Mouse (Mus musculus): Measurements from ENCODE around the gene Rims3. TPM values are rescaled to one million over a fixed set of nuclear protein-coding genes. Genes with fewer than 3 reads are reported as not detected.

The Rims3 gene
- polyA plus RNA-seq, 1 experiment from 2014 or later = 0.98 TPM

DNA sequence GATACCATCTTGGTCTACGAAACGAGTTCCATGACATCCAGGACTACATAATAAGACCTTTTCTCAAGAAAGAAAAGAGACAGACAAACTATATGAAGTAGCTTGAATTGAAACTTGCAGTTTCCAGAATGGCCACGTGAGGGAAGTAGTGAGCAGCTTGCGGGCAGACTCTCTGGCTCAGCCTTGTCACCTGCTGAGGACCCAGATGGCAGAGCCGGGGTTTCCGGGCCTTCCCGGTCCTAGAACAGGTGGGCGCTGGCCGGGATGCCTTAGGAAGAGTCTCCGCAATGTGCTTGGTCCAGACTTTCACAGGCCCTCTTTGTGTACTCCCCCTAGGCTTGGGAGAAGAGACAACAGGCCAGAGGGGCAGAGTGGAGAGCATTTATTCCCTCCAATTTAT lies 3.7 kb upstream of the Rims3 start:
- 3% methylated on average over 10 of the region's 10 CpGs for WGBS
- no peak overlapping the region for H3K27ac ChIP-seq
- H3K27me3 ChIP-seq = peaks cover 45% of the 10 kb centered on the region
- ATAC-seq (ENCODE audit: insufficient number of reproducible peaks, insufficient read depth, low FRiP score, low TSS enrichment, low read depth) = no peak
- H3K36me3 ChIP-seq = no peaks in the 10 kb centered on the region
- H3K4me3 ChIP-seq (replicated peaks) = no peak overlapping the region
- H3K9me3 ChIP-seq = peaks cover 5% of the 10 kb centered on the region
- no peak overlapping the region for H3K9ac ChIP-seq (replicated peaks)
- no peak overlapping the region for H3K4me2 ChIP-seq
- H3K4me1 ChIP-seq (replicated peaks) = no peaks in the 10 kb centered on the region; the same call in none of the 2 replicates

DNA sequence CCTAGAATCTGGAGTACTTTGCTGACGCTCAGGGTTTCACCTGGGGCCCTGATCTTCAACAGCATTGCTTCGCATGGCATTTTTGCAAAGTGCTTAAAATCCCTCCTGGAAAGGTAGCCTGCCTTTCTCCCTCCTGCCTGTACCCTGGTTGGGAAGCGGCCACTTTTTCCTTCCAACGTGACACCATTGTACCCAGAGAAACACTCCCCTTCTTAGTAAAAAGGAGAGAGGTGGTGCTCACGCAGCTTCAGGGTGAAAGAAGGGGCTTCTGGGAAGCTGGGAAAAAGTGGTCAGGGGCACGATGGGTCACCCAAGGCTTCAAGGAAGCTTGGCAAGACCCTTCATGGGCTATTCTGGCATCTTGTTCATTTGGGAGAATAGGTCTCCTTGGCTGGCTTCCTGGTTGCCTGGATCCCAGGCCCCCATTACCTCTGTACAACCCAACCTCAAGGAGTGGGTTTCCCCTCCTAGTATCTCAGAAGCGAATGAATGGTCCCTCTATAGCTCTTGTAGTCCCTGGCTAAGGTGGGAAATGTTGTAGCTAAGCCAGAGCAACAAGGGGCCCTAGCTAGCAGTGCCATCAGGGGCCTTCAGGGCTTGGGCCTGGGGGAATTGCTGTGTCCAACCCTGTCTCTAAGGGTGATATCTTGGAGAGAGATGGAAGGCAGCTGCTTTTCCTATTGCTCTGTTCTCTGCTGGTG lies 894 bp downstream of the Rims3 start:
- H3K27ac ChIP-seq = no peak overlapping the region
- H3K4me2 ChIP-seq = peak overlapping the region; percentile 96
- H3K36me3 ChIP-seq = no peaks in the 10 kb centered on the region
- H3K4me1 ChIP-seq (replicated peaks) = peaks cover 5% of the 10 kb centered on the region; the same call in 1 of the 2 replicates
- ATAC-seq (ENCODE audit: insufficient number of reproducible peaks, insufficient read depth, low FRiP score, low TSS enrichment, low read depth) = no peak
- 17% methylated on average over 7 of the region's 7 CpGs for WGBS
- H3K9me3 ChIP-seq = peaks cover 5% of the 10 kb centered on the region
- H3K27me3 ChIP-seq = peaks cover 64% of the 10 kb centered on the region
- peak overlapping the region; percentile 61 for H3K4me3 ChIP-seq (replicated peaks)
- H3K9ac ChIP-seq (replicated peaks) = no peak overlapping the region; the same call in 1 of the 2 replicates

DNA sequence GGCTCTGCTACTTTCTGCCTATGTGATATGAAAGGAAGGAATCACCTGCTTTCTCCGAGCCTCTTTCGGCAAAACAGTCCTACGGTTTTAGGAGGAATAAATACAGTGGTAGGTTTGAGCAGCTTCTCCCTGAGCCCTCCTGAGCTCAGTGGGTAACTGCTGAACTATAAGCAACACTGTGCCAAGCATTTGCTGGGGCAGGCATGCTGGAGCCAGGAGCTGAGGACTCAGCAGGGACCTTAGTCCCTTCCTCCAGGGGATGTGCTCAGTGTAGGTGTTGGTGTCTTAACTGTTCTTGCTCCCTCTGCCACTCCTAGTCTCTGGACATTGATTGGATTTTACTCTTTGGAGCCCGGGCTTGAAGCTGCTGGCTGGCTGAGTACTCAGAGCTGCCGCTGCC lies 1.8 kb downstream of the Rims3 start:
- H3K27ac ChIP-seq = no peak overlapping the region
- no peak overlapping the region for H3K9ac ChIP-seq (replicated peaks)
- WGBS = 41% methylated on average over 5 of the region's 5 CpGs
- H3K27me3 ChIP-seq = peaks cover 64% of the 10 kb centered on the region
- peaks cover 5% of the 10 kb centered on the region for H3K9me3 ChIP-seq
- no peak overlapping the region for H3K4me3 ChIP-seq (replicated peaks)
- no peaks in the 10 kb centered on the region for H3K36me3 ChIP-seq
- ATAC-seq (ENCODE audit: insufficient number of reproducible peaks, insufficient read depth, low FRiP score, low TSS enrichment, low read depth) = no peak
- H3K4me1 ChIP-seq (replicated peaks) = peaks cover 5% of the 10 kb centered on the region; the same call in 1 of the 2 replicates
- H3K4me2 ChIP-seq = no peak overlapping the region

DNA sequence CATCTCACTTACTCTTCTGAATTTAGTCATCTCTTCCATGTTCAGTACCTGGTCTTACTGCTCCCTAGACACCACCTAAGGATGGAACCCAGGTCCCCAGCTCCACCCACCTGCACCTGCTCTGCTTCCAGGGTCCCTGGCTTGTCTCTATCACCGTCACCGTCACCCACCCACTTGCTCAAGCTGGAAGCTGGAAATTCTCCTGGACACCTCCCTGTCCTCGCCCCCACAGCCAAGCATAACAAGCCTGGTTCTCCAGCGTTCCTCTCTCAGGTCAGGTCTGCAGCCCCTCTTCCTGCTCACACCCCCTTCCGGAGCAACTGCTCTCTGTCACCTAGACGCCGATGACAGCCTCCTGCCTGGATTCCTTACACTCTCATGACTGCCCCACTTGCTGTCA lies 5.2 kb downstream of the Rims3 start:
- Histone ChIP-seq H3K36me3 (no peaks in the 10 kb centered on the region), H3K4me3 (replicated peaks) (no peak overlapping the region), H3K27ac (no peak overlapping the region), H3K9ac (replicated peaks) (no peak overlapping the region), H3K27me3 (peaks cover 36% of the 10 kb centered on the region), H3K9me3 (no peaks in the 10 kb centered on the region), H3K4me2 (no peak overlapping the region), H3K4me1 (replicated peaks) (peaks cover 5% of the 10 kb centered on the region; the same call in 1 of the 2 replicates)
- 63% methylated on average over 7 of the region's 7 CpGs for WGBS
- no peak for ATAC-seq (ENCODE audit: insufficient number of reproducible peaks, insufficient read depth, low FRiP score, low TSS enrichment, low read depth)

DNA sequence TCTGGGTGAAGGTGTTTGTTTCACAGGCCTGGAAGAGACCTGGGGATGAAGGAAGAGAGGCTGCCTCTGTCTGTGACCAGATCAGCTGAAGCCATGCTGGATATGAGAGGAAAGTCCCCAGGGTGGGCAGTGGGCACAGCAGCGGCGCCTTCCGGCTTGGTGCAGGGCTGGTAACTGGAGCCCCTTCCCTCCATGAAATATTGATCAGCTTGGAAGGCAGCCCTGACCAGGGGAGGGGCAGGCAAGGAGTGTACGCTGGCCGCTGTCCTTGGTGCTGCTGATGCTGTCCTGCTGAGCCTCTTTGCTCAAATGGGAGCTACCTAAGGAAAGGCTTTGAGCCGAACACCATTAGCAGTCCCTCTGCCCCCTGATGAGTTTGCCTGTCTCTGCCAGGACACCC lies 11.6 kb downstream of the Rims3 start:
- peaks cover 9% of the 10 kb centered on the region; the same call in 1 of the 2 replicates for H3K27me3 ChIP-seq
- under 1% methylated on average over 6 of the region's 6 CpGs for WGBS
- peak; percentile 71 for ATAC-seq (ENCODE audit: insufficient number of reproducible peaks, insufficient read depth, low FRiP score, low TSS enrichment, low read depth)

GRCm38 (mm10) chr4:120868246-120868645 lies 13.6 kb downstream of the Rims3 start:
- Histone ChIP-seq H3K9ac (replicated peaks) (no peak overlapping the region), H3K9me3 (no peaks in the 10 kb centered on the region), H3K27me3 (peaks cover 12% of the 10 kb centered on the region; the same call in 1 of the 2 replicates), H3K4me3 (replicated peaks) (no peak overlapping the region), H3K36me3 (no peaks in the 10 kb centered on the region), H3K4me2 (no peak overlapping the region), H3K27ac (no peak overlapping the region), H3K4me1 (replicated peaks) (no peaks in the 10 kb centered on the region)
- ATAC-seq (ENCODE audit: insufficient number of reproducible peaks, insufficient read depth, low FRiP score, low TSS enrichment, low read depth) = no peak
- 73% methylated on average over 5 of the region's 5 CpGs for WGBS

More for the DNA sequence above, 11.6 kb downstream of the Rims3 start:
- Histone ChIP-seq H3K4me2 (no peak overlapping the region), H3K4me3 (replicated peaks) (no peak overlapping the region), H3K9ac (replicated peaks) (no peak overlapping the region), H3K27ac (no peak overlapping the region), H3K4me1 (replicated peaks) (no peaks in the 10 kb centered on the region), H3K36me3 (no peaks in the 10 kb centered on the region), H3K9me3 (no peaks in the 10 kb centered on the region)

DNA sequence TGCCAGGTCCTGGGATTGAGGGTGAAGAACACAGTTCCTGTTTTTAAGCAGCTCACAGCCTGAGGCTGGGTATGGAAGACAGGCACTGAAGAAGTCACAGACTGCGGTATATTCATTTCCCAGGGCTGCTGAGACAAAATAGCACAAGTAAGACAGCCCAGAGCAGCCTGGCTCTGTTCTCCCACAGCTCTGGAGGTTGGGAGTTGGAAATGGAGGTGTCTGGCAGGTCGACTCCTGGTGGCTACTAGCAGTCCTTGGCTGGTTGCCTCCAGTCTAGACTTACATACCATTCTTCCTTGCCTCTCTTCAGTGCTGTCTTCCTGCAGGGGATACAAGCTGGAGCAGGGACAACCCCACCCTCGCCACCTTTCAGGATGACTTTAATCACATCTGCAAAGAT lies 14.4 kb downstream of the Rims3 start:
- 71% methylated on average over 3 of the region's 3 CpGs for WGBS
- no peaks in the 10 kb centered on the region for H3K36me3 ChIP-seq
- H3K4me1 ChIP-seq (replicated peaks) = no peaks in the 10 kb centered on the region
- H3K9me3 ChIP-seq = no peaks in the 10 kb centered on the region
- peaks cover 12% of the 10 kb centered on the region; the same call in 1 of the 2 replicates for H3K27me3 ChIP-seq
- no peak overlapping the region for H3K27ac ChIP-seq
- H3K4me2 ChIP-seq = no peak overlapping the region
- no peak for ATAC-seq (ENCODE audit: insufficient number of reproducible peaks, insufficient read depth, low FRiP score, low TSS enrichment, low read depth)
- H3K4me3 ChIP-seq (replicated peaks) = no peak overlapping the region
- H3K9ac ChIP-seq (replicated peaks) = no peak overlapping the region

- Histone ChIP-seq H3K27ac (no peak overlapping the region), H3K9me3 (no peaks in the 10 kb centered on the region), H3K9ac (replicated peaks) (no peak overlapping the region), H3K36me3 (no peaks in the 10 kb centered on the region), H3K4me1 (replicated peaks) (no peaks in the 10 kb centered on the region), H3K4me2 (no peak overlapping the region), H3K27me3 (peaks cover 12% of the 10 kb centered on the region; the same call in 1 of the 2 replicates), H3K4me3 (replicated peaks) (no peak overlapping the region)
- no peak for ATAC-seq (ENCODE audit: insufficient number of reproducible peaks, insufficient read depth, low FRiP score, low TSS enrichment, low read depth)
- WGBS = 65% methylated on average over 7 of the region's 7 CpGs
These were observed 15.7 kb downstream of the Rims3 start for GRCm38 (mm10) chr4:120870262-120870748.

DNA sequence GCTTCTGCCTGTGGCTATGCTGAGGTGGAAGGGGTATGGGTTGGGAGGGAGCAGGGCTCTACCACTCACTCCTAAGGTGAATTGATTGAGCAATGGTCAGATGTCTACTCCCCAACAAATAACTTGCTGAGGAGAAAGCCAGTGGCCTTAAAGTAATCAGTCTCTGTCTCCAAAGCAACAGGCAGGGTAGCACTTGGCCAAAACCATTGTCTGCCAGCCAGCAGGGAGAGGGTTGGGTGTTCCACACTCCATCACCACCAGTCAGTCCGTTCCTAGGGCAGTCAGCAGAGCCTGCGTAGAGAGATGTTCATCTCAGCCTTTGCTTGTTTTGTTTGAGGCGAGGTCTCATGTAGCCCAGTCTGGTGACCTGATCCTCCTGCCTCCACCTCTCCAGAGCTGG lies 21.3 kb downstream of the Rims3 start:
- no peak overlapping the region for H3K27ac ChIP-seq
- 78% methylated on average over 3 of the region's 3 CpGs for WGBS
- H3K4me2 ChIP-seq = no peak overlapping the region
- H3K9ac ChIP-seq (replicated peaks) = no peak overlapping the region
- peaks cover 5% of the 10 kb centered on the region; the same call in 1 of the 2 replicates for H3K4me1 ChIP-seq (replicated peaks)
- H3K27me3 ChIP-seq = 0 out of 2 replicates have a peak, but pooled peaks cover 4% of the 10 kb centered on the region
- no peaks in the 10 kb centered on the region for H3K9me3 ChIP-seq
- no peaks in the 10 kb centered on the region for H3K36me3 ChIP-seq
- no peak overlapping the region for H3K4me3 ChIP-seq (replicated peaks)
- ATAC-seq (ENCODE audit: insufficient number of reproducible peaks, insufficient read depth, low FRiP score, low TSS enrichment, low read depth) = no peak

DNA sequence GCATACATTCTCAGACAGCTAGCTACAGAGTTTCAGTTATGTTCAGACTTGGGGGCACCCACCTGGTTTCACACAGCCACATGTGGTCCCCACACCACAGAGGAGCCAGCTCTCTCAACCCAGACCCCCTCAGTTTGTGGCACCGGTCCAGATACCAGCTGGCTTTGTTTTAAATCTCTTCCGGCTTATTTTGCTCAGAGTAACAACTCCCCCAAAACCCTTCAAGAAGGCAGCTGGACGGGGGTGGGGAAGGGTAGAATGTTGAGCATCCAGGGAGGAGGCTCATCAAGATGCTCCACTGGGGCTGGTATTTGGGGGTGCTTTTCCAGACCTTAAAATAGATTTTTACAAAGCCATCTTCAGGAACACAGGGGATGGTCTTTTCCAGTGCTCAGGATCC lies 24.1 kb downstream of the Rims3 start:
- Histone ChIP-seq H3K27ac (no peak overlapping the region), H3K9ac (replicated peaks) (no peak overlapping the region), H3K27me3 (no peaks in the 10 kb centered on the region), H3K4me3 (replicated peaks) (no peak overlapping the region), H3K36me3 (no peaks in the 10 kb centered on the region), H3K4me2 (no peak overlapping the region), H3K4me1 (replicated peaks) (peaks cover 13% of the 10 kb centered on the region), H3K9me3 (no peaks in the 10 kb centered on the region)
- no peak for ATAC-seq (ENCODE audit: insufficient number of reproducible peaks, insufficient read depth, low FRiP score, low TSS enrichment, low read depth)
- 66% methylated on average over 3 of the region's 3 CpGs for WGBS

- 32% methylated on average over 4 of the region's 4 CpGs for WGBS
- no peak for ATAC-seq (ENCODE audit: insufficient number of reproducible peaks, insufficient read depth, low FRiP score, low TSS enrichment, low read depth)
- Histone ChIP-seq H3K9me3 (no peaks in the 10 kb centered on the region), H3K9ac (replicated peaks) (no peak overlapping the region), H3K4me3 (replicated peaks) (no peak overlapping the region), H3K27me3 (no peaks in the 10 kb centered on the region), H3K36me3 (no peaks in the 10 kb centered on the region), H3K27ac (no peak overlapping the region), H3K4me2 (no peak overlapping the region), H3K4me1 (replicated peaks) (peaks cover 13% of the 10 kb centered on the region)
These were observed 24.8 kb downstream of the Rims3 start for GRCm38 (mm10) chr4:120879386-120879785.
